Mouse (Mus musculus): ENCODE data around the gene Syce1l.

DNA sequence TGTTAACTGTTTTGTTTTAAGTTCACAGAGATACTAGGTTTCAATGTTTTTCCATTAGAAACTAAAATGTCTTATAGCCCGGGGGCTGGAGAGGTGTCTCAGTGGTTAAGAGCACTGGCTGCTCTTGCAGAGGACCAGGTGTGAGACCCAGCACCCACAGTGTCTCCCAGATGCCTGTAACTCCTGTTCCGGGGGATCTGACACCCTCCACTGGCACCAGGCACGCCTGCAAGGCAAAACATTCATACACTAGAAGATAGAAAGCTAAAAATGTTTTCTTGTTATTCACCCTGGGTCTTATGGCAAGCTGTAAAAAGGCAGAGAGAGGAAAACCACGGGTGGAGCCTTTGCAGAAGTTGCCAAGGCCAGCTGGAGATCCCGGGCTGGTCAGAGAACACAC, 2.2 kb downstream of the Syce1l start:
- TF ChIP-seq CTCF (IDR thresholded peaks at IDR 0.05; ENCODE audit: low read depth) (no peak), EP300 (optimal IDR thresholded peaks at IDR 0.05) (no peak)

Data from stomach, postnatal 0 days (tissue).